Mouse (Mus musculus) ES-Bruce4 (cell line): Measurements from ENCODE around the gene Wdr4.

Experiments used
- CTCF ChIP-seq: IDR thresholded peaks from one replicate; pipeline ENCODE4 v1.8.1; 2011; ENCODE audit warnings: low read depth, low read length
- EP300 ChIP-seq: IDR thresholded peaks from 2 replicates; pipeline ENCODE4 v1.6.1; 2011; ENCODE audit warnings: low read depth, low read length; ENCODE audit not compliant: insufficient read depth
- POLR2A ChIP-seq: IDR thresholded peaks from one replicate; pipeline ENCODE4 v1.8.1; 2011; ENCODE audit warnings: low read length; ENCODE audit not compliant: insufficient read depth

DNA sequence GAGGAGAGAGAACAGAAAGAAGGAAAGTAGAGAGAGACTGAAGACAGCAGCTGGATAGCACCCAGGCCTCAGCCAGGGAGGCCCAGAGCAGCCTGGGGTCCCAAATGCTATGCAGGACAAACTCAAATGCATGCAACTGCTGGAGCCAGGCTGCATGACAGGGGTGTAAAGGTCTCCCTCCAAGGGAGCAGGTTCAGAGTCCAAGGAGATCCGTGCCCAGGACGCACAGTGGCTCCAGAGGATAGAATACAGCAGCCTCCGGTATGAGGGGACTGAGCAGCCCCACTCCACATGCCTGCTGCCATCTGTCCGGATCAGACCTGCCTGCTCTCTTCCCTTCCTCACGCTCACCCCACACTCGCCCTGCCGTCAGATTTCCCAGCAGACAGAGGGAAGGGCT, 13.5 kb downstream of the Wdr4 start:
- TF ChIP-seq POLR2A: no peak
- TF ChIP-seq CTCF: no peak
- no peak for TF ChIP-seq EP300
